Mouse (Mus musculus): ENCODE measurements around the gene Mroh2a. TPM values are rescaled to one million over a fixed set of nuclear protein-coding genes. Genes with fewer than 3 reads are reported as not detected.

Gene Mroh2a
- polyA plus RNA-seq, 1 experiment: 0.96 TPM

DNA sequence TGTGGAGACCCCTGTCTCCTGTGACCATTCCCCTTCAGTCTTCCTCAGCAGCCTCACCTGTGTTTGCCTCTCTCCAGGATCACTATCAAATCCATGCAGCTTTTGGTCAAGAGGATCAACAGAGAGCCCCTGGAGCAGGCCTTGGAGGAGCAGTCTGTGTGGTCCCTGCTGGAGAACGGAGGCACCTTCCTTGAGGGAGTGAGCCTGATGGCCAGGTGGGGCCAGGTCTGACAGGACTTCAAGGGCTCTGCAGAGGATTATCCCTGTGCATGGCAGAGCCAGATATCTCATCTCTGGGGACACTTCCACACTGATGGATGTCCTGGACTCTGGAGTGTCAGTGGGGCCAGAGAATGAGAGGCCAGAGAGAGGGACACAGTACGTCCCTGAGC, 28.7 kb downstream of the Mroh2a start:
- no peak for DNase-seq
- WGBS: 62% methylated on average over 2 of the region's 2 CpGs
- Histone ChIP-seq H3K36me3 (ENCODE audit: control insufficient read depth, insufficient read depth, low read length) (0 out of 2 replicates have a peak, but pooled peaks cover 2% of the 10 kb centered on the region), H3K27me3 (ENCODE audit: control insufficient read depth, insufficient read depth, low read length) (no peaks in the 10 kb centered on the region), H3K4me1 (replicated peaks; ENCODE audit: control insufficient read depth, insufficient read depth, low read length) (peaks cover 18% of the 10 kb centered on the region), H3K4me3 (ENCODE audit: control insufficient read depth, insufficient read depth, low read length) (no peak overlapping the region), H3K27ac (ENCODE audit: control insufficient read depth, insufficient read depth, low read length) (no peak overlapping the region)
- no peak for TF ChIP-seq POLR2A (IDR thresholded peaks at IDR 0.05; ENCODE audit: control insufficient read depth, extremely low read depth, insufficient read depth, low read length, poor library complexity)
- no peak for TF ChIP-seq CTCF (IDR thresholded peaks at IDR 0.05; ENCODE audit: borderline replicate concordance, control insufficient read depth, extremely low read depth, insufficient read depth, low read length, poor library complexity)

- TF ChIP-seq CTCF (IDR thresholded peaks at IDR 0.05; ENCODE audit: borderline replicate concordance, control insufficient read depth, extremely low read depth, insufficient read depth, low read length, poor library complexity) (no peak), POLR2A (IDR thresholded peaks at IDR 0.05; ENCODE audit: control insufficient read depth, extremely low read depth, insufficient read depth, low read length, poor library complexity) (no peak)
- Histone ChIP-seq H3K27ac (ENCODE audit: control insufficient read depth, insufficient read depth, low read length) (no peak overlapping the region), H3K4me3 (ENCODE audit: control insufficient read depth, insufficient read depth, low read length) (no peak overlapping the region), H3K27me3 (ENCODE audit: control insufficient read depth, insufficient read depth, low read length) (no peaks in the 10 kb centered on the region), H3K4me1 (replicated peaks; ENCODE audit: control insufficient read depth, insufficient read depth, low read length) (peaks cover 18% of the 10 kb centered on the region), H3K36me3 (ENCODE audit: control insufficient read depth, insufficient read depth, low read length) (peaks cover 7% of the 10 kb centered on the region; the same call in 1 of the 2 replicates)
- DNase-seq: no peak
- WGBS: 85% methylated on average over 13 of the region's 13 CpGs
Observed at GRCm38 (mm10) chr1:88255989-88256754, 29.4 kb downstream of the Mroh2a start.

- no peaks in the 10 kb centered on the region for H3K27me3 ChIP-seq (ENCODE audit: control insufficient read depth, insufficient read depth, low read length)
- H3K36me3 ChIP-seq (ENCODE audit: control insufficient read depth, insufficient read depth, low read length): peaks cover 12% of the 10 kb centered on the region
- H3K4me3 ChIP-seq (ENCODE audit: control insufficient read depth, insufficient read depth, low read length): no peak overlapping the region
- 85% methylated on average over 10 of the region's 10 CpGs for WGBS
- DNase-seq: no peak
- no peak for TF ChIP-seq POLR2A (IDR thresholded peaks at IDR 0.05; ENCODE audit: control insufficient read depth, extremely low read depth, insufficient read depth, low read length, poor library complexity)
- H3K27ac ChIP-seq (ENCODE audit: control insufficient read depth, insufficient read depth, low read length): no peak overlapping the region
- H3K4me1 ChIP-seq (replicated peaks; ENCODE audit: control insufficient read depth, insufficient read depth, low read length): peaks cover 21% of the 10 kb centered on the region
Observed at GRCm38 (mm10) chr1:88256886-88257663, 30.3 kb downstream of the Mroh2a start.

- Histone ChIP-seq H3K36me3 (ENCODE audit: control insufficient read depth, insufficient read depth, low read length) (peaks cover 18% of the 10 kb centered on the region), H3K27me3 (ENCODE audit: control insufficient read depth, insufficient read depth, low read length) (no peaks in the 10 kb centered on the region), H3K4me3 (ENCODE audit: control insufficient read depth, insufficient read depth, low read length) (no peak overlapping the region), H3K27ac (ENCODE audit: control insufficient read depth, insufficient read depth, low read length) (no peak overlapping the region), H3K4me1 (replicated peaks; ENCODE audit: control insufficient read depth, insufficient read depth, low read length) (peaks cover 21% of the 10 kb centered on the region)
- TF ChIP-seq POLR2A (IDR thresholded peaks at IDR 0.05; ENCODE audit: control insufficient read depth, extremely low read depth, insufficient read depth, low read length, poor library complexity): no peak
- no peak for TF ChIP-seq CTCF (IDR thresholded peaks at IDR 0.05; ENCODE audit: borderline replicate concordance, control insufficient read depth, extremely low read depth, insufficient read depth, low read length, poor library complexity)
- WGBS: 82% methylated on average over 6 of the region's 6 CpGs
- no peak for DNase-seq
Observed at GRCm38 (mm10) chr1:88257681-88258080, 30.9 kb downstream of the Mroh2a start.

GRCm38 (mm10) chr1:88258361-88258760, 31.6 kb downstream of the Mroh2a start:
- DNase-seq: no peak
- 71% methylated on average over 6 of the region's 6 CpGs for WGBS
- Histone ChIP-seq H3K4me1 (replicated peaks; ENCODE audit: control insufficient read depth, insufficient read depth, low read length) (peaks cover 21% of the 10 kb centered on the region), H3K36me3 (ENCODE audit: control insufficient read depth, insufficient read depth, low read length) (peaks cover 25% of the 10 kb centered on the region), H3K27ac (ENCODE audit: control insufficient read depth, insufficient read depth, low read length) (no peak overlapping the region), H3K27me3 (ENCODE audit: control insufficient read depth, insufficient read depth, low read length) (no peaks in the 10 kb centered on the region), H3K4me3 (ENCODE audit: control insufficient read depth, insufficient read depth, low read length) (no peak overlapping the region)
- no peak for TF ChIP-seq POLR2A (IDR thresholded peaks at IDR 0.05; ENCODE audit: control insufficient read depth, extremely low read depth, insufficient read depth, low read length, poor library complexity)
- no peak for TF ChIP-seq CTCF (IDR thresholded peaks at IDR 0.05; ENCODE audit: borderline replicate concordance, control insufficient read depth, extremely low read depth, insufficient read depth, low read length, poor library complexity)

GRCm38 (mm10) chr1:88258881-88259642, 32.3 kb downstream of the Mroh2a start:
- Histone ChIP-seq H3K36me3 (ENCODE audit: control insufficient read depth, insufficient read depth, low read length) (peaks cover 32% of the 10 kb centered on the region), H3K4me3 (ENCODE audit: control insufficient read depth, insufficient read depth, low read length) (no peak overlapping the region), H3K27me3 (ENCODE audit: control insufficient read depth, insufficient read depth, low read length) (no peaks in the 10 kb centered on the region), H3K27ac (ENCODE audit: control insufficient read depth, insufficient read depth, low read length) (no peak overlapping the region), H3K4me1 (replicated peaks; ENCODE audit: control insufficient read depth, insufficient read depth, low read length) (peaks cover 21% of the 10 kb centered on the region)
- 40% methylated on average over 8 of the region's 8 CpGs for WGBS
- no peak for TF ChIP-seq CTCF (IDR thresholded peaks at IDR 0.05; ENCODE audit: borderline replicate concordance, control insufficient read depth, extremely low read depth, insufficient read depth, low read length, poor library complexity)
- TF ChIP-seq POLR2A (IDR thresholded peaks at IDR 0.05; ENCODE audit: control insufficient read depth, extremely low read depth, insufficient read depth, low read length, poor library complexity): no peak
- no peak for DNase-seq

Measured in thymus, adult 2 months (tissue).